8 mouse cellular contexts compared by ENCODE assay signal in the genomic region with DNA sequence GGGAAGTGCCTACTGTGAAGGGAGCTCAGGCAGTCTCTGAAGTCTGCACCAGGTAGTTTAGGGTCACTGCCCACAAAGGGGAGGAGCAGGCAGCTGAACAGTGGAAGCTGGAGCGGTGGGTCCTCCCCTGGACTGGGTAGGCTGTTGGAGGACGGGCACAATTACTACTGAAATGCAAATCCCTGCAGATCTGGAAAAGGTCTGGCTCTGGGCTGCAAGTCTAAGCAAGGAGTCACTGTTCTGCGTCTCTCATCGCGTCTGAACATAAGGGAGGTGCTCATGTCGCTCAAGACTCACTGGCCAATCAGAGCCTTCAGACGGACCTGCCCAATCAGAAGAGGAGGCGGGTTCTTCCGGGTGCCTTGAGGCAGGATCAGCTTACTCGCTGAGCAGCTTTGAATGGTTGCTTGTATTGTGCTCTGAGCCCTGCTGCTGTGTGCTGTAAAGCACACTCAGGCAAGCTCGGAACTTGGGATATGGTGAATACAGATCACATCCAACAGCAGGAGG. TPM values are rescaled to one million over a fixed set of nuclear protein-coding genes. Genes with fewer than 3 reads are reported as not detected.
DNase-seq lines count a peak whose midpoint lies in the region; ATAC-seq lines count a peak whose summit lies in the region.

No protein-coding gene starts in this region.

- WGBS in hindbrain, embryonic 15.5 days, result 0% methylated on average over 11 of the region's 11 CpGs

- peak overlapping the region; percentile 90 for H3K27ac ChIP-seq in hindbrain, embryonic 15.5 days (replicated peaks)

- peak overlapping the region; percentile 45 for H3K9ac ChIP-seq in hindbrain, embryonic 15.5 days

- peaks cover 4% of the 10 kb centered on the region; the same call in 1 of the 2 replicates for H3K4me1 ChIP-seq in hindbrain, embryonic 15.5 days (replicated peaks)

- H3K9me3 ChIP-seq in hindbrain, embryonic 15.5 days, result no peaks in the 10 kb centered on the region

- peak overlapping the region; percentile 76 for H3K4me2 ChIP-seq in hindbrain, embryonic 15.5 days

- ATAC-seq in hindbrain, embryonic 15.5 days (ENCODE audit: low FRiP score, low read depth), result peak; percentile 100

- H3K4me3 ChIP-seq in hindbrain, embryonic 15.5 days, result peak overlapping the region; percentile 50

- DNase-seq in R1 (ENCODE audit: low read depth, low spot score), result peak; percentile 96
- peak; percentile 79 to 84 for DNase-seq in cerebellum, postnatal 25 days
- DNase-seq in frontal cortex, postnatal 25 days (ENCODE audit: low spot score in 2 of 2), result peak; percentile 35 to 62
- peak; percentile 62 to 63 for DNase-seq in layer of hippocampus, postnatal 36 days
- DNase-seq in lung, postnatal 25 days (ENCODE audit: low spot score), result peak; percentile 83
- DNase-seq in retina, postnatal 1 day, result peak; percentile 96
- DNase-seq in thymus, postnatal 4 days, result peak; percentile 79

- no peaks in the 10 kb centered on the region for H3K27me3 ChIP-seq in hindbrain, embryonic 15.5 days

- no peaks in the 10 kb centered on the region for H3K36me3 ChIP-seq in hindbrain, embryonic 15.5 days

RNA-seq across cellular contexts. Expression of gene Ptchd3, which starts 17.8 kb away (rescaled TPM):
- polyA plus RNA-seq in hindbrain, embryonic 15.5 days (2015; fragmentation: Nextera tagmentation; extraction: Ambion mirVana), result not detected in 2 replicates
- not detected for total RNA-seq in layer of hippocampus, postnatal 36 days (2021)

Comparison
In these comparisons a context has a peak if more than half of its experiments do, and no peak if none do; other contexts are left out.
1. Peak in every context shown above with its lines: DNase-seq, ATAC-seq, H3K4me3 ChIP-seq and H3K27ac ChIP-seq.